Mouse (Mus musculus) CH12.LX (cell line): ENCODE results near the gene Gnai2. TPM values are rescaled to one million over a fixed set of nuclear protein-coding genes. Genes with fewer than 3 reads are reported as not detected.

Source experiments
- DNase-seq: peaks from one replicate; pipeline ENCODE4 v3.0.0-alpha.2; 2013; ENCODE audit errors: extremely low read depth
- H3K27ac ChIP-seq: 2 replicates; pipeline ENCODE4 v1.5.1; 2012; ENCODE audit warnings: low read depth, mild to moderate bottlenecking, control low read depth, moderate library complexity; ENCODE audit not compliant: insufficient read depth
- H3K27me3 ChIP-seq: replicated peaks from 2 replicates; pipeline ENCODE3; 2012; ENCODE audit warnings: inconsistent platforms
- H3K36me3 ChIP-seq, 2 experiments: replicated peaks in 1 of 2; 2 replicates each; pipeline versions ENCODE3 to v1.6.1; 2012; ENCODE audit warnings: inconsistent platforms in 1 of 2, low read length in 1 of 2, mild to moderate bottlenecking in 1 of 2, mixed read lengths in 1 of 2, moderate library complexity in 1 of 2; ENCODE audit not compliant: control insufficient read depth in 1 of 2, insufficient read depth in 1 of 2
- H3K4me1 ChIP-seq, 2 experiments: 2 replicates each; pipeline ENCODE4 v1.6.1; 2012; ENCODE audit warnings: inconsistent platforms in 1 of 2, moderate library complexity in 1 of 2; ENCODE audit not compliant: insufficient read depth in 2 of 2, control insufficient read depth in 1 of 2
- H3K4me2 ChIP-seq: 2 replicates; pipeline ENCODE4 v1.6.1; 2012; ENCODE audit warnings: low read depth, mild to moderate bottlenecking, control low read depth; ENCODE audit not compliant: poor library complexity, insufficient read depth, severe bottlenecking
- H3K4me3 ChIP-seq, 3 experiments: fragments of 150-350 bp in 1 of 3; sonication (generic) in 1 of 3; replicated peaks in 1 of 3; 2 replicates each; pipeline versions ENCODE3 to v1.5.1; 2011 to 2012; ENCODE audit warnings: low read depth in 2 of 3, low read length in 2 of 3, mild to moderate bottlenecking in 2 of 3, moderate library complexity in 2 of 3, control low read depth in 1 of 3, improper control_type of control experiment in 1 of 3, inconsistent platforms in 1 of 3, mixed read lengths in 1 of 3; ENCODE audit not compliant: poor library complexity in 1 of 3
- H3K79me2 ChIP-seq: replicated peaks from 2 replicates; pipeline ENCODE4 v1.6.1; 2012; ENCODE audit warnings: mild to moderate bottlenecking, moderate library complexity; ENCODE audit not compliant: control insufficient read depth, poor library complexity, insufficient read depth, severe bottlenecking; ENCODE audit errors: extremely low read depth
- H3K9ac ChIP-seq: 2 replicates; pipeline ENCODE4 v1.6.1; 2012; ENCODE audit warnings: low read depth, mild to moderate bottlenecking, control low read depth, moderate library complexity; ENCODE audit not compliant: insufficient read depth
- H3K9me3 ChIP-seq: replicated peaks from 2 replicates; pipeline ENCODE3; 2012; ENCODE audit warnings: low read length, inconsistent platforms, mixed read lengths
- BHLHE40 ChIP-seq: IDR thresholded peaks from 2 replicates; pipeline ENCODE4 v1.6.1; 2011; ENCODE audit warnings: mild to moderate bottlenecking, low read depth, low read length, improper control_type of control experiment
- CHD2 ChIP-seq: IDR thresholded peaks from 2 replicates; pipeline ENCODE4 v1.6.1; 2011; ENCODE audit warnings: low read length, improper control_type of control experiment
- CTCF ChIP-seq, 2 experiments: IDR thresholded peaks in 1 of 2; conservative IDR thresholded peaks in 1 of 2; 2 replicates each; pipeline ENCODE4 v1.5.1; 2011 to 2012; ENCODE audit warnings: low read depth in 2 of 2, low read length in 2 of 2, improper control_type of control experiment in 1 of 2, inconsistent platforms in 1 of 2, mild to moderate bottlenecking in 1 of 2, moderate library complexity in 1 of 2
- EP300 ChIP-seq: IDR thresholded peaks from 2 replicates; pipeline ENCODE4 v1.6.1; 2011; ENCODE audit warnings: low read length, improper control_type of control experiment
- HCFC1 ChIP-seq: IDR thresholded peaks from 2 replicates; pipeline ENCODE4 v1.6.1; 2012; ENCODE audit warnings: low read depth, mild to moderate bottlenecking, inconsistent platforms, low read length, improper control_type of control experiment
- JUN ChIP-seq: IDR thresholded peaks from 2 replicates; pipeline ENCODE4 v1.6.1; 2011; ENCODE audit warnings: low read depth, mild to moderate bottlenecking, low read length, improper control_type of control experiment, moderate library complexity; ENCODE audit not compliant: insufficient read depth
- JUND ChIP-seq: conservative IDR thresholded peaks from 2 replicates; pipeline ENCODE4 v1.6.1; 2011; ENCODE audit warnings: low read depth, low read length, improper control_type of control experiment
- KAT2A ChIP-seq: IDR thresholded peaks from 2 replicates; pipeline ENCODE4 v1.6.1; 2012; ENCODE audit warnings: low read length, improper control_type of control experiment, inconsistent platforms; ENCODE audit not compliant: insufficient replicate concordance
- MYC ChIP-seq: IDR thresholded peaks from 2 replicates; pipeline ENCODE4 v1.6.1; 2011; ENCODE audit warnings: low read depth, mild to moderate bottlenecking, improper control_type of control experiment, low read length
- NRF1 ChIP-seq: IDR thresholded peaks from 2 replicates; pipeline ENCODE4 v1.6.1; 2014; ENCODE audit warnings: low read depth, mild to moderate bottlenecking, inconsistent platforms, low read length, improper control_type of control experiment, moderate library complexity
- PAX5 ChIP-seq: IDR thresholded peaks from 2 replicates; pipeline ENCODE4 v1.6.1; 2012; ENCODE audit warnings: low read length, inconsistent platforms, mixed read lengths
- POLR2A ChIP-seq: IDR thresholded peaks from 2 replicates; pipeline ENCODE4 v1.6.1; 2011; ENCODE audit warnings: low read depth, mild to moderate bottlenecking, improper control_type of control experiment, low read length
- RCOR1 ChIP-seq: conservative IDR thresholded peaks from 2 replicates; pipeline ENCODE4 v1.6.1; 2012; ENCODE audit warnings: low read depth, mild to moderate bottlenecking, inconsistent platforms, low read length, improper control_type of control experiment
- TBP ChIP-seq: conservative IDR thresholded peaks from 2 replicates; pipeline ENCODE4 v1.6.1; 2011; ENCODE audit warnings: low read depth, low read length, improper control_type of control experiment
- TCF12 ChIP-seq: IDR thresholded peaks from 2 replicates; pipeline ENCODE4 v1.6.1; 2014; ENCODE audit warnings: low read depth, mild to moderate bottlenecking, inconsistent platforms, low read length, improper control_type of control experiment
- UBTF ChIP-seq: IDR thresholded peaks from 2 replicates; pipeline ENCODE4 v1.6.1; 2012; ENCODE audit warnings: low read depth, mild to moderate bottlenecking, inconsistent platforms, low read length, improper control_type of control experiment, moderate library complexity
- USF2 ChIP-seq: conservative IDR thresholded peaks from 2 replicates; pipeline ENCODE4 v1.6.1; 2011; ENCODE audit warnings: low read depth, low read length, improper control_type of control experiment
- ZC3H11A ChIP-seq: IDR thresholded peaks from 2 replicates; pipeline ENCODE4 v1.6.1; 2012; ENCODE audit warnings: low read depth, mild to moderate bottlenecking, inconsistent platforms, low read length, improper control_type of control experiment
- ZNF384 ChIP-seq: IDR thresholded peaks from 2 replicates; pipeline ENCODE4 v1.6.1; 2012; ENCODE audit warnings: low read depth, low read length, improper control_type of control experiment, inconsistent platforms
- dilution Hi-C: fragments of 300-500 bp; cut with MboI; formaldehyde crosslinking; loops from 2 replicates; pipeline ENCODE4 v1.14.3; 2020; ENCODE audit warnings: low sequenced_read_pairs; ENCODE audit not compliant: extremely low pct_unique_long_range_greater_than_20kb, extremely low pct_ligation_motif_present
- in situ Hi-C: fragments of 300-500 bp; cut with MboI; formaldehyde crosslinking; loops from 3 replicates; pipeline ENCODE4 v1.14.3; 2019; ENCODE audit warnings: low sequenced_read_pairs, low pct_ligation_motif_present, low pct_unique_long_range_greater_than_20kb, mixed read lengths
- polyA plus RNA-seq: library from polyadenylated mRNA; unstranded; fragments of >175 nt; gene quantifications from 2 replicates; pipeline ENCODE4 v1.2.1, GENCODE M21; 2012; ENCODE audit warnings: low read depth; ENCODE audit not compliant: insufficient read length
- total RNA-seq, 2 experiments: library from RNA; depleted of rRNA; stranded (reverse); fragments of 300-350 nt in 1 of 2; fragments of >200 nt in 1 of 2; gene quantifications; 2 replicates each; pipeline ENCODE4 v1.2.3; 2012 to 2014

Gnai2 gene
- total and polyA plus RNA-seq, 3 experiments, result 86.2 to 262 (median 154) TPM

DNA sequence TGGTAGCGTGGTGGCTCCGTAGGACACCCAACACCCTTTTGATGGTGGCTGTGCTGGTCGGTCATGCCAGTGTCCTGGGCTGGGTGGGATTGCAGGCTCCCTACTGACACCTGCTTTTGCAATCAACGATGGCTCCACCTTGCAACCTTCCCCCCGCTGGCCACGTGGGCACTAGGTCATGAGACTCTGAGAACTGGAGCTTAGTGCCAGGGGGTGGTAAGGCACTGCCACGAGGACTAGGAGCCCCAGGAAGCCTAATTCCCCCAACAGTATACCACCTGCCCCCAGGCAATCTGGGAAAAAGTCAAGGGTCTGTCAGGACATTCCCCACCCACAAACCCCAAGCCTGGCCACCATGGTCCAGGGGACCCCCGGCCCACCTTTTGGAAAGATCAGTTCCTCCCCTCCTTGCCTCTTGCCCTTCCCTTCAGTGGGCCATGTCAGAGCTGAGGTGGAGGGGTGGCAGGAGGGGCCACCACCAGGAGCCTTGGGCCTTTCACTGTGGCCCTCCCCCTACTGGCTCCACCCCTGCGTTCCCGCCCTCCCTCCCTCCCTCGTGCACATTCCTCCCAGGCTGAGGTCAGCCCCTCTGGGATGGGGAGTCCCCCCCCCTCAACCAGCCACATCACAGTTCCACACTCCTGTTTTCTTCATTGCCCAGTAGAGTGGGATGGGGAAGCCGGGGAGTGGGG, 26.3 kb downstream of the Gnai2 start, which contains the start of gene Sema3b (continued):
- TF ChIP-seq ZC3H11A (no peak), HCFC1 (no peak), USF2 (peak; percentile 14; the same call in 1 of the 2 replicates), TCF12 (no peak; the same call in 1 of the 2 replicates), BHLHE40 (no peak), NRF1 (no peak)

- Histone ChIP-seq H3K9me3 (no peaks in the 10 kb centered on the region), H3K4me3 (no peak overlapping the region), H3K4me2 (no peak overlapping the region), H3K9ac (no peak overlapping the region), H3K27ac (no peak overlapping the region), H3K79me2 (no peaks in the 10 kb centered on the region), H3K36me3 (no peaks in the 10 kb centered on the region), H3K27me3 (no peaks in the 10 kb centered on the region), H3K4me1 (peaks cover 46 to 82% of the 10 kb centered on the region in 2 experiments)
- DNase-seq, result no peak
- dilution Hi-C loops (no loop called here), in situ Hi-C loops (loop anchor here (5.0 kb wide), 1 partner anchor 35 kb away; no protein-coding TSS in a partner anchor)
- TF ChIP-seq TCF12, result no peak
- no peak for TF ChIP-seq ZNF384
- TF ChIP-seq NRF1, result no peak
- no peak for TF ChIP-seq CHD2
- no peak for TF ChIP-seq BHLHE40
- TF ChIP-seq CTCF (conservative IDR thresholded peaks at IDR 0.05 in 1 of 2, IDR thresholded peaks at IDR 0.05 in 1 of 2; ENCODE audit: low read depth in 2 of 2, low read length in 2 of 2), result no peak
- no peak for TF ChIP-seq EP300
- TF ChIP-seq PAX5, result no peak
- no peak for TF ChIP-seq KAT2A
- TF ChIP-seq TBP, result no peak
These were observed 27.4 kb downstream of the Gnai2 start for GRCm38 (mm10) chr9:107607653-107608245.

- H3K36me3 ChIP-seq, result no peaks in the 10 kb centered on the region
- H3K79me2 ChIP-seq, result no peaks in the 10 kb centered on the region
- no peak overlapping the region for H3K27ac ChIP-seq
- peaks cover 46 to 86% of the 10 kb centered on the region in 2 experiments for H3K4me1 ChIP-seq
- no peaks in the 10 kb centered on the region for H3K9me3 ChIP-seq
- H3K4me2 ChIP-seq, result no peak overlapping the region
- H3K4me3 ChIP-seq, result no peak overlapping the region
- in situ Hi-C loops (loop anchor here (5.0 kb wide), 1 partner anchor 35 kb away; no protein-coding TSS in a partner anchor), dilution Hi-C loops (no loop called here)
- DNase-seq, result no peak
- no peaks in the 10 kb centered on the region for H3K27me3 ChIP-seq
- no peak overlapping the region for H3K9ac ChIP-seq
- TF ChIP-seq EP300, result no peak
- no peak for TF ChIP-seq POLR2A
- no peak for TF ChIP-seq UBTF
- no peak for TF ChIP-seq MYC
- TF ChIP-seq TBP, result no peak
- TF ChIP-seq JUND, result no peak
- TF ChIP-seq RCOR1, result no peak
- TF ChIP-seq JUN, result no peak
These were observed 28.1 kb downstream of the Gnai2 start for GRCm38 (mm10) chr9:107607036-107607435.
